Mouse (Mus musculus) liver, embryonic 11.5 days (tissue): Measurements from ENCODE around the gene Fgf12. TPM values are rescaled to one million over a fixed set of nuclear protein-coding genes. Genes with fewer than 3 reads are reported as not detected.

Experiments used
- ATAC-seq: fragments of 200-750 bp; cut with Nextera tagmentation; replicated peaks from 2 replicates; pipeline ENCODE4 v1.8.0; 2017; ENCODE audit warnings: moderate number of reproducible peaks, mild to moderate bottlenecking, moderate TSS enrichment, moderate library complexity; ENCODE audit not compliant: low FRiP score
- DNase-seq: peaks from one replicate; pipeline ENCODE4 v3.0.0-alpha.2; 2017; ENCODE audit warnings: low spot score
- H3K27ac ChIP-seq: fragments of 300-500 bp; sonication (generic); 2 replicates; pipeline ENCODE4 v1.5.1; 2014; ENCODE audit warnings: mild to moderate bottlenecking, low read depth, low read length, control low read depth
- H3K27me3 ChIP-seq: fragments of 300-500 bp; sonication (generic); replicated peaks from 2 replicates; pipeline ENCODE4 v1.6.1; 2014; ENCODE audit warnings: low read length, mixed read lengths; ENCODE audit not compliant: control insufficient read depth, insufficient read depth
- H3K36me3 ChIP-seq: fragments of 300-500 bp; sonication (generic); 2 replicates; pipeline ENCODE4 v1.6.1; 2014; ENCODE audit warnings: mild to moderate bottlenecking, low read length, moderate library complexity, mixed read lengths; ENCODE audit not compliant: control insufficient read depth, insufficient read depth
- H3K4me1 ChIP-seq: fragments of 300-500 bp; sonication (generic); replicated peaks from 2 replicates; pipeline ENCODE4 v1.6.1; 2014; ENCODE audit warnings: low read length, mixed read lengths; ENCODE audit not compliant: control insufficient read depth, insufficient read depth
- H3K4me2 ChIP-seq: fragments of 300-500 bp; sonication (generic); 2 replicates; pipeline ENCODE4 v1.6.1; 2014; ENCODE audit warnings: mild to moderate bottlenecking, control low read depth, moderate library complexity
- H3K4me3 ChIP-seq: fragments of 300-500 bp; sonication (generic); 2 replicates; pipeline ENCODE4 v1.5.1; 2014; ENCODE audit warnings: low read depth, low read length, control low read depth
- H3K9ac ChIP-seq: fragments of 300-500 bp; sonication (generic); 2 replicates; pipeline ENCODE4 v1.6.1; 2014; ENCODE audit warnings: low read depth, low read length, control low read depth
- H3K9me3 ChIP-seq: fragments of 300-500 bp; sonication (generic); 2 replicates; pipeline ENCODE4 v1.6.1; 2016; ENCODE audit warnings: low read length, inconsistent platforms, mixed read lengths; ENCODE audit not compliant: control insufficient read depth
- WGBS: fragments of 180-500 bp; shearing (Covaris S2); extraction: QIAGEN DNeasy Blood & Tissue Kit; methylation state at CpG from one replicate; pipeline ENCODE4 v1.1.7; 2014; 5-methylcytosine and 5-hydroxymethylcytosine counted together
- polyA plus RNA-seq: library from polyadenylated mRNA; unstranded; fragments of >200 nt; fragmentation: Nextera tagmentation; extraction: Ambion mirVana; gene quantifications from 2 replicates; pipeline ENCODE4 v1.2.1, GENCODE M21; 2014

Fgf12 gene
- polyA plus RNA-seq, 1 experiment from 2014 or later, result 1.3 TPM

- ATAC-seq, result no peak
- 59% methylated on average over 3 of the region's 3 CpGs for WGBS
- no peak overlapping the region for H3K27ac ChIP-seq
- DNase-seq, result no peak
- no peak overlapping the region for H3K4me3 ChIP-seq
- H3K27me3 ChIP-seq, result no peaks in the 10 kb centered on the region
- H3K4me1 ChIP-seq, result no peaks in the 10 kb centered on the region
- no peaks in the 10 kb centered on the region for H3K9me3 ChIP-seq
- no peak overlapping the region for H3K9ac ChIP-seq
- no peak overlapping the region for H3K4me2 ChIP-seq
- H3K36me3 ChIP-seq, result no peaks in the 10 kb centered on the region
Observed at GRCm38 (mm10) chr16:28539423-28539822, 213.4 kb downstream of the Fgf12 start.

GRCm38 (mm10) chr16:28517596-28518524 is 235.0 kb downstream of the Fgf12 start:
- H3K4me3 ChIP-seq, result no peak overlapping the region; the same call in 1 of the 2 replicates

GRCm38 (mm10) chr16:28512446-28512845 is 240.4 kb downstream of the Fgf12 start:
- no peak for ATAC-seq
- Histone ChIP-seq H3K9me3 (no peaks in the 10 kb centered on the region), H3K4me1 (no peaks in the 10 kb centered on the region), H3K9ac (no peak overlapping the region), H3K36me3 (no peaks in the 10 kb centered on the region), H3K27ac (no peak overlapping the region), H3K27me3 (no peaks in the 10 kb centered on the region), H3K4me2 (no peak overlapping the region), H3K4me3 (no peak overlapping the region)
- WGBS, result 58% methylated on average over 6 of the region's 6 CpGs
- DNase-seq, result no peak

More at GRCm38 (mm10) chr16:28517596-28518524, 235.0 kb downstream of the Fgf12 start:
- DNase-seq (peak; percentile 53), ATAC-seq (peak; percentile 67)
- Histone ChIP-seq H3K36me3 (no peaks in the 10 kb centered on the region), H3K9ac (no peak overlapping the region), H3K9me3 (no peaks in the 10 kb centered on the region), H3K27me3 (no peaks in the 10 kb centered on the region), H3K4me2 (peak overlapping the region; percentile 44), H3K27ac (no peak overlapping the region), H3K4me1 (no peaks in the 10 kb centered on the region)
- WGBS, result 29% methylated on average over 21 of the region's 21 CpGs

GRCm38 (mm10) chr16:28511413-28511812 is 241.5 kb downstream of the Fgf12 start:
- WGBS, result 31% methylated on average over 5 of the region's 5 CpGs
- H3K4me1 ChIP-seq, result no peaks in the 10 kb centered on the region

GRCm38 (mm10) chr16:28497971-28498607 is 254.8 kb downstream of the Fgf12 start:
- H3K9me3 ChIP-seq, result no peaks in the 10 kb centered on the region
- no peaks in the 10 kb centered on the region for H3K4me1 ChIP-seq
- H3K36me3 ChIP-seq, result no peaks in the 10 kb centered on the region
- H3K9ac ChIP-seq, result no peak overlapping the region
- 80% methylated on average over 12 of the region's 12 CpGs for WGBS
- DNase-seq (no peak), ATAC-seq (no peak)
- no peak overlapping the region for H3K27ac ChIP-seq
- no peak overlapping the region for H3K4me3 ChIP-seq
- H3K27me3 ChIP-seq, result no peaks in the 10 kb centered on the region
- H3K4me2 ChIP-seq, result no peak overlapping the region

More at GRCm38 (mm10) chr16:28511413-28511812, 241.5 kb downstream of the Fgf12 start:
- H3K27ac ChIP-seq, result no peak overlapping the region
- no peaks in the 10 kb centered on the region for H3K9me3 ChIP-seq
- ATAC-seq, result no peak
- no peaks in the 10 kb centered on the region for H3K36me3 ChIP-seq
- no peak overlapping the region for H3K4me2 ChIP-seq
- no peak overlapping the region for H3K9ac ChIP-seq
- H3K27me3 ChIP-seq, result no peaks in the 10 kb centered on the region
- no peak for DNase-seq
- H3K4me3 ChIP-seq, result no peak overlapping the region

GRCm38 (mm10) chr16:28491711-28492110 is 261.2 kb downstream of the Fgf12 start:
- no peaks in the 10 kb centered on the region for H3K4me1 ChIP-seq
- DNase-seq (no peak), ATAC-seq (no peak)
- no peak overlapping the region for H3K4me2 ChIP-seq
- no peaks in the 10 kb centered on the region for H3K27me3 ChIP-seq
- no peaks in the 10 kb centered on the region for H3K36me3 ChIP-seq
- 62% methylated on average over 6 of the region's 6 CpGs for WGBS
- H3K27ac ChIP-seq, result no peak overlapping the region
- H3K9me3 ChIP-seq, result no peaks in the 10 kb centered on the region
- H3K4me3 ChIP-seq, result no peak overlapping the region
- H3K9ac ChIP-seq, result no peak overlapping the region

- 15% methylated on average over 6 of the region's 6 CpGs for WGBS
Observed at GRCm38 (mm10) chr16:28490515-28490914, 262.4 kb downstream of the Fgf12 start.

GRCm38 (mm10) chr16:28484920-28485319 is 267.9 kb downstream of the Fgf12 start:
- Histone ChIP-seq H3K27ac (no peak overlapping the region), H3K36me3 (no peaks in the 10 kb centered on the region), H3K9me3 (no peaks in the 10 kb centered on the region), H3K9ac (no peak overlapping the region), H3K27me3 (no peaks in the 10 kb centered on the region), H3K4me3 (no peak overlapping the region), H3K4me1 (no peaks in the 10 kb centered on the region), H3K4me2 (no peak overlapping the region)
- no peak for ATAC-seq
- no peak for DNase-seq
- 74% methylated on average over 3 of the region's 3 CpGs for WGBS

More at GRCm38 (mm10) chr16:28490515-28490914, 262.4 kb downstream of the Fgf12 start:
- no peaks in the 10 kb centered on the region for H3K36me3 ChIP-seq
- H3K9me3 ChIP-seq, result no peaks in the 10 kb centered on the region
- ATAC-seq (no peak), DNase-seq (peak; percentile 43)
- no peaks in the 10 kb centered on the region for H3K27me3 ChIP-seq
- H3K4me2 ChIP-seq, result no peak overlapping the region
- H3K27ac ChIP-seq, result no peak overlapping the region
- no peak overlapping the region for H3K4me3 ChIP-seq
- no peaks in the 10 kb centered on the region for H3K4me1 ChIP-seq
- H3K9ac ChIP-seq, result no peak overlapping the region
